Mouse (Mus musculus) liver (tissue): Measurements from ENCODE around the gene Iah1.

Experiments
- DNase-seq: peaks from one replicate; pipeline ENCODE4 v3.0.0-alpha.2; 2020; ENCODE audit warnings: mixed read lengths

The Iah1 gene

DNA sequence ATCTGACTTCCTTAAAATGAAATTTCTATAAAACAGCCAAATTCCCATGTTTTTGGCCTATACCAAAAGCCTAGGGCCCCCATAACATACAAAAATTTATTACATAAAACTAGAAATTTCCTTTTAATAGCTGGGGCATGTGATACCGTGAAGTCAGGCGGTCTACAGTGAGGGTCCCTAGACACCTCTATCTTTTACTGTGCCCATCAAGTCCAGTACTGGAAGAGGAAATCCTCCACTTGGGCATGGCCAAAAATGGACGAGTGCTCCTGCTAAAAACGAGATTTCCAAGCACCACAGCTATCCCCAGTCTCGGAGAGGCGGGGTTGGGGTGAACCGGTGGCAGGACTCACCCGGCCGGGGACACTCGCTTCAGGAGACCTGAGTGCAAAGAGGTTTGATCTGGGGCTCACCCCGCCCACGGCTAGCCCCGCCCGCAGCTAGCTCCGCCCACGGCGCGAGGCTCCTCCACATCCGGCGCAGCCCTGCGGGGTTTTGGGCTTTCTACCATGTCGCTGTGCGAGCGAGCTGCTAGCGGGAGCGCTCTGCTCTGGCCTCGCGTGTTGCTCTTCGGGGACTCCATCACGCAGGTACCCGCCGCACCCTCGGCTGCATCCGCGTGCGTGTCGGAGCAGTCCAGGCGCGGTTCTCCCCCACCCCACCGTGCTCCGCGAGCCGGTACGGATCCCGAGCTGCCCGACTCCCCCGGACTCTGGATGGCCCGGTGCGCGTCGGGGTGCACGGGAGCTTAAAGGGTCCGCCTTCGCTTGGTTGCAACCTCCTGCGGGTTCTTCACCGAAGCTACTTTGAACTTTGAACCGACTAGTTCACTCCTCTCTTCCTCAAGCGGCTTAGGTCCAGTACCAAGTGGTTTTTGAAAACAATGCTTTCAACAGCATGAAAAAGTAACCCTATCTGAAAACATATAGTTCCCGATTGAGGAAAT lies at the start of gene Iah1:
TSS of gene Iah1 (plus strand) at position 467 of the 946 bp plus-strand sequence.
- peak; percentile 93 for DNase-seq

DNA sequence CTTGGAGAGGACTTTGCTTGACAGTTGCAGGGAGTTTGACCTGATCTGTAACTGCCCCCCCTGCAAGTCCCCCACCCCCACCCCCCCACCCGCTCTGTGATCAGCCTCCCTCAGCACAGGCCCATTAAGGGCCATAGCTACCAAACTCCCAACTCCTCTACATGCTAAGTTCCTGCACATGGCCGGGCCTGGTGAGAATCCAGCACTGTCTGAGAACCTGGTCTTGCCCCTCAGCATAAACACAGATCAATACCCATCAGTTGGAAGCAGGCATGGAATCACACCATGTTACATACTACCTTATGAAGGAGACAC lies 49.4 kb upstream of the Iah1 start:
- no peak for DNase-seq

DNA sequence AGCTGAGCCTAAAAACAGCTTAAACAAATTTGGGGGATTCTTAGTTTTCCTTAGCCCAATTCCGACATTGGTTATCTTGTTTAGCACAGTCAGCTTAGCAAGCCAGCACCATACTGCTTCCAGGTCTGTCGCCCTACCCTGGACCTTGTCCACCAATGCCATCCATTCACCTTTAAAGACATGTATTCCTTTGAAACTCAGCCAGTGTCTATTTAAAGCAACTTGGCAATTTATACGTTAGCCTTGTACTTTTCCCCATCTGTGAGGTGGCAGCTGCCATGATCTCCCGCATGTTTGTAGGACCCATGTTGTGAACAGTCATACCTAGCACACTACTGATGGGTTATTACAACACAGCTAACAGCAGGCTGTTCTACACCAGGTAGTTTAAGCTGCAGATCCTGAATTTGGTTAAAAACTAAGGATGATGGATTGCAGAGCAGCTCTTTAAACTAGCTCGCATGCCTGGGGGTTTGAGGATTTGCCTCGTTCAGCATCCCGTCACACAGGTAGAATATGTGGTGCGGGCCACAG lies 48.0 kb upstream of the Iah1 start:
- DNase-seq, result no peak

DNA sequence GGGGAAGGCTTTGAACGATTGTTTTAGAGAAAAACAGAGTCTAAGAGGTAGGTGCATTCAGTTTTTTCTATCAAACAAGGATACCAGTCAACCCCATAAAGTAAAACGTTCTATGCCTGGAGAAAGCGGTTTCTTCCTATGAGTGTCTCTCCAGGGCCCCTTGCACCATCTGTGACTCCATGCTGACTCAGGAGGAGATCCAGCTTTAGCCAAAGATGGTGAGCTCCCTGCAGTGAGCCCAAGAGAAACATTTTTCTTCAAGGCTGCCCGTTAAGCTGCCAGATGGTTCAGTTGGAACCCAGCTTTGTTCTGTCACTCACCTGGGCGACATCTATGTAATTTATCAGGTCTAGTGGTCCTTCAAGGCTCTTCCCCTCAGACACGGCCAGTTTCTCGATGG lies 41.7 kb upstream of the Iah1 start:
- no peak for DNase-seq

DNA sequence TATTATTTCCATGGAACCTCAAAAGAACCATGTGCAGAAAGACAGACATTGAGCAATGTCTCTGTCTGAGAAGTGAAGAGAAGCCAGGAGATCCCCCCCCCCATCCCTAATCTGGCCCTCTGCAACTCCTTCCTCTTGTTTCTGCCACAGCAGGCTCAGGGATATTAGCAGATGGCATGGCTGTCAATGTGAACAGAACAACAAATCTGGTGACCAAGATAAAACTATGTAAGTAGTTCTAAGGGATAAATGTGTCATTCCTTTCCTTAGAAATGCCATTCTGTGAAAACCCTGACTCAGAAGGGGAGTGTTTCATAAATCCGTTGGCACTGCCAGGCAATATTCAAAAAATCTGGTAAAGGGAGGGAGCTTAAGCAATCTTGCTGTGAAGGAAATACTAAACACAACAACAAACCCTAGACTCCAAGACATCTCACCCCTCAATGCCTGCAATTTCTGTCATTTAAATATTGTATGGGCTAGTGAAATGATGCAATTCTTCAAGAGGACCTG lies 38.8 kb upstream of the Iah1 start:
- DNase-seq, result no peak

DNA sequence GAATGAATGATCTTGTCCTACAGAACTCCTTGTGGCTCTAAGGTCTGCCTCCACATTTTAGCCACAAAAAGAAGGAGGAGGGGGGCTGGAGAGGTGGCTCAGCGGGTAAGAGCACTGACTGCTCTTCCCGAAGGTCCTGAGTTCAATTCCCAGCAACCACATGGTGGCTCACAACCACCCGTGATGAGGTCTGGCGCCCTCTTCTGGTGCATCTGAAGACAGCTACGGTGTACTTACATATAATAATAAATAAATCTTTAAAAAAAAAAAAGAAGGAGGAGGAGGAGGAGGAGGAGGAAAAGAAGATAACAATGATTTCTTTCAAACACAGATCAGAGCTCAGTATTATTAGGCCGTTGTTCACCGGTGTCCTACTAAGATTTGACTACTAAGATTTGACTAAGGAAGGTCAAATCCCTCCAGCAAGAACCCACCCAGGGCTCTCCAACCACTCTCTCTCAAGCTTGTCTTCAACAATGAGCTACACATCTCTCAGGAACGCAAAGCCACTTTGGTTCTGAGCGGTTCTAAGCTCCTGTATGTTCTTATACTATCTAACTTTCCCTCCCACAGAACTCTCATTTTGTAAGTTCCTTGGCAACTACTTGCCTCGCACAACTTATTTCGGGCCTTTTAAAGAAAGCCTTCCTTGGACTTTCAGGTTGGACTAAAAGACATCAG lies 31.3 kb upstream of the Iah1 start, which contains the start of gene Cpsf3:
TSS of gene Cpsf3 (plus strand) at position 631 of the 681 bp plus-strand sequence.
- no peak for DNase-seq

DNA sequence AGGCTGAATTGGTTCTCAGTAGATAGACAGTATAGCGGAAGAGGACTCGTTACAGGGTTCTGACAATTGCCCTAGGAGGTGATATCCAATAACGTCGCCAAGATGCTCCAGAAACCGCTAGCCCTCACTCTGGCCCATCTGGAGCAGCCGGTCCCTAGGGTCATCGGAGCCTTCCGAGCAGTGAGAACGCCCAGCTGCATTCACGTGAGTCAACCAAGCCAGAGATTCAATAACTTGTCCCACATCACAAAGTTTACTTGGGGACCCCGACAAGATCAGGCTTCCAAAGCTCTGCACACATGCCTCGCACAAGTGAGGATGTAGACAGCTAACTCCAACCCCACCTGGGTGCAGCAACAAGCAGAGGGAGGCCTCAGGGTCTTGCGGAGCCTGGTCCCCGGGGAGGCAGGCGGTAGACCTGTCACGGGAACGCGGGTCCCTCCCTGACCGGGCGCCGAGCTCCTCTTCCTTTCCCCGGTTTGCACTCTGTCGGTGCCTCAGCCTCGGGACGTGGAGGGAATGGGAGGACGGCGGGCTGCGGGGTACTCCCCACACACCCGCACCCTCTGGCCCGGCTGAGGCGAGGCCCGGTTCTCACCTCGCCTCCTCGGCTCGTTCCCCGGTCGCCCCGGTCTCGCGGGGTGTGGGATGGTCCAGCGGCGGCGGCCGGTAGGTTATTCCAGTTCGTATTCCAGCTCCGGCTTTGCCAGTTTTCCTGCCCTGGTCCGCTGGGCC lies 30.5 kb upstream of the Iah1 start:
- no peak for DNase-seq

DNA sequence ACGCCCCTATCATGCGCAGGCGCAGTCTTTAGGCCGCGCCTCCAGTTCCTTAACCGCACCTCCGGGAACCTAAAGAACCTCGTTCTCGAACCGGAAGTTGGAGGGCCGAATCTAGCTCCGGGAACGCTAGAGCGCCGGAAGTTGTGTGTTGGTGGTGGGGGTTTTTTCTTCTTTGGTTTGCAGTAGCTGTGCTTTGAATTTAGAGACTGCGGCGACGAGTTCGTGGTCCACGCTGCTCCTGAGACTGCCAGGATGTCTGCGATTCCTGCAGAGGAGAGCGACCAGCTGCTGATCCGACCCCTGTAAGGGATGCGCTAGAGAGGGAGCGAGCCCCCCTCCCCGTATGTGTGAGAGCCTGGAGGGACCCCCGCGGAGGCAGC lies 30.0 kb upstream of the Iah1 start, which contains the start of gene Itgb1bp1:
TSS of gene Itgb1bp1 (minus strand) at position 42 of the 380 bp plus-strand sequence.
- peak; percentile 98 for DNase-seq

DNA sequence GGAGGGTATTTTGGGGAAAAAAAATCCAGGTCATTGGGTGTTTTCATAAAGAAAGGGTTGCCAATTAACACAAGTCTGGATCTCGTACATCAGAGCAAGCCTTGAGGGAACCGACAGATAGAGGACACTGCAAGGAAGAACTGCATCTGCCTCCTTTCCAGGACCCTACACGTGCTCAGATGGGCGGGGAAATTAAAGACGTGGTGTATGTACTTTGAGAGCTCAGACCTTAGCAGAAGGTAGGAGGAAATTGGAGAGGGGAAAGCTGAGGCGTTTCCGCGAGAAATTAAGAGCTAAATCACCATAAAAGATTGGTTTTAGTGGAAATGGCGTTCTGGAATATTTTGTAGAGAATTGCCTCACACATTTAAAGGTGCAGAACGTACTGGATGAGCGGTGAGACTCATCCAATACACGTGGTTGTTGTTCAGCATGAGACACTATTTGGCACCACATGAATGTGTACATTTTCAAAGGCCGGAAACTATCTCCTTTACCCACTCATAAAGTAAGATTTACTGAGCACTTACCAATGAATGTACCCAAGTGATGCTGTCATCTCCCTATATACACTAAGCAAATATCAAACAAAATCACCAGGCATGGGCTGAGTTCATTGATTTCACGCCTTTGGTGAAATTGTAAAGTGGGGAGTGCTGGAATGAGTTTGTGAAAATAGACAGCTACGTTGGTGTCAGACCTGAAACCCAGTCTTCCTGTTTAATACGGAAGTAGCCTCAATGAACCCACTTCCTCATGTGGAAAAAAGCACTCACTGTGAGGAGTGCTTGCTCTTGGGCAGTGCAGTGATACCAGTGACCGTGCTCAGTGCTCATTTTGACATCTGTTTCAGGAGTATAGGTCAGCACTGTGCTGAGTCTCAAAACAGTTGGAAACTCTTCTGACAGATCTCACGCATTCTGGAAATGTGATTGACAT lies 29.2 kb upstream of the Iah1 start:
- DNase-seq, result peak; percentile 33

DNA sequence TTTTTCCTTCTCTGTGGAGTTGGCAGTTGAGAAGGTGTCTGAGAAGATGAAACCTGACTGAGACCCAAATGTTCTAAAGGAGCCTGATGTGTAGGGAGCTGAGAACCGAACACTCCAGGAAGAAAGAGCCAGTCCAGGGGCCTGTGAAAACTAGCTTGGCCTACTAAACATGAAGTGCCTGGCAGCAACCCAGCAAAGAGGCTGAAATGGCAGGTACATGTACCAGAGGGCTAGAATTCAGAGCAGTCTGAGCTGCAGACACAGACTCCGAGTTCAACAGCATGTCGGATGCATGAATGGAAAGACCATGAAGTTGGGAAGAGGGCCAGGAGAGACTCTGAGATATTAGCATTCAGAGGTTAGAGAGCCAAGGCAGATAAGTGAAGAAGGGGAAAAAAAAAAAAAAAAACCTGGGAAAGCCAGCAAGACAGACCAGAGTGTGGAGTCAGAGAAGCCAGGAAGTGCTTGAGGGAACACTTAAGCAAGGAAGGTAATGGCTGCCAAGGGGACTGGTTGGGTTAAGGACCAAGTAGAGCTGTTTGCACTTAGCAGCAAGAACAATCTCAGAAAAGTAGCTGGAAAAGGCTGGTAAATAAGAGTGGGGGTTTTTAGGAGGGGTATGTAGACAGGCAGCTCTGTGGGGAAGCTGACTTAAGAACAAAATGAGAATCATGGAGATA lies 27.3 kb upstream of the Iah1 start:
- no peak for DNase-seq

DNA sequence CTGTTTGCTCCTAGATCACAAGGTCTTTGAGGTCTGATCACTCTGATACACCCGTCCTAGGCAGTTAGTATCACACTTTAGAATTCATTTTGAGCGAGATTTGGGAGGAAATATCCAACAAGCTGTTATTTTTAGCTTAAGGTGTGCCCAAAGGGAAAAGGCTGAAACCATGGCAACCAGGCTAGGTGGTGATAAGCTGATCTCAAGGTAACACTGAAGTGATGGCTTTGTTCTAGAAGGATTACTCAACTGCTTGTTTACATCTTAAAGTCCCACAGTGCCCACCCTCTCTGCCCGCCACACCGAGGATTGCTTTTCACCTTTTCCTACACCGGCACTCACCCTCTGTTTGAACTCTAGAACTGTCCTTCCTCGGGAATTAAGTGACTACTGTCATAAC lies 26.5 kb upstream of the Iah1 start:
- DNase-seq, result no peak

DNA sequence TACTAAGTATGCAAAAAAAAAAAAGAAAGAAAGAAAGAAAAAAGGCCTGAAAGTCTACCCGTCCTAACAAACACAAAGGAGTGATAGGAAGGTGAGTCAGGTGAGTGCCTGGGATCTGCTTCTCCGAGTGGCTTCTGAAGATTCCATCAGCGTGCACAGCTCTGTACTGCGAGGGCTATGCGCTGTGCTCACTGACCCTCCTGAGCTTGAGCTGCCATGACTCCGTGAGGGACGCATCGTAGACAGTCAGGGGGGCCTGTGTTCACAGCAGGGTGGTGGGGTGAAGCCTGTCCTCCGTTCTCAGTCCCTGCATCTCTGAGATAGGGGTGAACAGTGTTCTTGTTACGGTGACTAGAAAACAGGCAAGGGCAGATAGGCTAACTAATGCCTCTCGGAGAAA lies 17.3 kb upstream of the Iah1 start:
- DNase-seq, result no peak

DNA sequence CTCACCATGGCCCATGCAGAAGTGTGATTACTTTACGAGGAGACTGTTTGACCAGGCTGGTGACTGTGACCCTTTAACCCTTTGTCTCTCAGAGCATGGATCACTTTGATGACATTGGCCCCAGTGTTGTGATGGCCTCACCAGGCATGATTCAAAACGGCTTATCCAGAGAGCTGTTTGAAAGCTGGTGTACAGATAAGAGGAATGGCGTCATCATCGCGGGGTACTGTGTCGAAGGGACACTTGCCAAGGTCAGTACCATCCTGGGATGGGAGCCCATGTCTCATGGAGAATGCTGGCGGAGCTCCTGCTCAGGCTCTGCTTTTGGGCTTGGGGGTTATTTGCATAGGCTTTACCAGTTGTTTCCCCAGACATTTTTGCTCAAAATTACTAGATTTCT lies 14.9 kb upstream of the Iah1 start:
- no peak for DNase-seq

DNA sequence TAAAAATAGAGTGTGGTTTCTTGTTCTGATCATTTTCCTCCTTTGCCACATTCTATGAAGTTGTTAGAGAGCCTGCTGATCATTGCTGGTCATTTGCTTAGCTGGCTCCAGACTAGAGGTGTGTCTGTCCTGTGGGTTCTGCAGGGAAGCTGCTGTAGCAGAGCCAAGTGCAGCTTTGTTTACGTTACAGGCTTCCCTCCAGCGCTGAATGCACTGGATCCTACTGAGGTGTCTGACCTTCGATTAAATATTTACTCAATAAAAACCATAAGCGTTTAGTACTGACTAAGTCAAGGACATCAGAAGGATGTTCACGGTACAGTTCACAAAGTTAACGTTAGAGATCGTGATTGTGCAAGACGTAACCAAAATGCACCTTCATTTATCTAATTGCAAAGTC lies 14.3 kb upstream of the Iah1 start:
- no peak for DNase-seq

DNA sequence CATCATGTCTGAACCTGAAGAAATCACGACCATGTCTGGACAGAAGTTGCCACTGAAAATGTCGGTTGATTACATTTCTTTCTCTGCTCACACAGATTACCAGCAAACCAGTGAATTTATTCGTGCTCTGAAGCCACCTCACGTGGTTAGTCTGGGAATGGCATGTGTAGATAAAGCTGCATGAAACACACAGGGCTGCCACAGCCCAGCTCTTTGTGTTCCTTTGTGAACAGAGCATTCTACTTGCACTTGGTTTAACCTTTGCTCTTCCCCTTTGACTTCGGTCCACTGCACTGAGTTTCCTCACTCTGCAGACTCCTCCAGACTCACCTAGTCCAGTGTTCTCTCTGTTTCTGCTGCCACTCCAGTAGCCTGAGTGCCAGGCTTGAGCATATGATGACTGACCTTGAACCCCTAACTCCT lies 13.8 kb upstream of the Iah1 start:
- DNase-seq, result no peak

DNA sequence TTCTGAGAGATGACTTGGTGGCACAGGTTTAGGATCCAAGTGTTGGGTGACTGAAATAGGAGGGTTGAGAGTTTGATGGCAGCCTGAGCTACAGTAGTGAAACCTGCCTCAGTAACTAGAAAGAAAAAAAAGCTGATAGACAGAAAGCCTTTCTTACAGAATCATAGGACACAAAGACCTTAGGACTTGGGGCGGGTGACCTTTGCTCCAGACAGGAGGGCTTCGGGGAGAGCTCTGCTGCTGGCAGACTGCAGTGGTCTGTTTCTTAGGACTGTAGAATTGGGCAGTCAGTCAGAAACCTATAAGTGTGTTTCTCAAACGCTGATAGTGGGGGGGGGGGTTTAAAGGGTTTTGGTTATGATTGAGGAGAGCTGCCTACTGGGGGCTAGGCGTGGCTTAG lies 10.4 kb upstream of the Iah1 start:
- DNase-seq, result no peak

DNA sequence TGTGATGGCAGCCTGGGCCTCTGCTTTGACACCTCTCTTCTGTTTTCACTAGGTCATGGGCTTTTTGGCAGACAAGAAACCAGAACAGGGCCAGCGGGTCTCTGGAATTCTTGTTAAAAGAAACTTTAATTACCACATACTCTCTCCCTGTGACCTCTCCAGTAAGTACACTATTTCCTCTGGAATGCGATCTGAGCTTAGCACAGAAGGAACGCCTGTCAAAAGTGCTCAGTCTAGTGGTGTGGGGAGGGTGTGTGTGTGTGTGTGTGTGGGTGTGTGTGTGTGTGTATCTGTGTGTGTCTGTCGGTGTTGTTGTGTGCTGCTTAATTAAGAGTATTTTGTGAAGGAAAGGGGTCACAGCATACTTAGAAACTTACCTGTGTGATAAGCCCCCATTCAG lies 9.5 kb upstream of the Iah1 start:
- no peak for DNase-seq

DNA sequence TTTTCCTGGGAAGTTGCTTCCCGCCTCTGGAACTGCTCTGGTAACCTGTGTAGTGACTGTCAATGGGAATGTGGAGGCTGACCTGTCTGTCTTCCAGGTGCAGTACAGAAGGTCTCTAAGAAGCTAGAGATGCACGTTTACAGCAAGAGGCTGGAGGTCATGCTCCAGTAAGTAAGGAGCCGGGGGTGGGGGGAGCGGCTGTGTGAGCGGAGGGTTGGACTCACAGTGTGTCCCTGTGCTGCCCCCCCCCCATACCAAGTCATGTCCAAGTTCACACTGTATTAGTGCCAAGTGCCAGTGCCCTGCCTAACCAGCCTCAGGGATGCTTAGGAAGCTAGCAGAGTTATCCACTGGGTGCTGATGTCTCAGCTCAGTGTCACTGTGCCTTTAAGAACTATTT lies 4.0 kb upstream of the Iah1 start:
- no peak for DNase-seq

DNA sequence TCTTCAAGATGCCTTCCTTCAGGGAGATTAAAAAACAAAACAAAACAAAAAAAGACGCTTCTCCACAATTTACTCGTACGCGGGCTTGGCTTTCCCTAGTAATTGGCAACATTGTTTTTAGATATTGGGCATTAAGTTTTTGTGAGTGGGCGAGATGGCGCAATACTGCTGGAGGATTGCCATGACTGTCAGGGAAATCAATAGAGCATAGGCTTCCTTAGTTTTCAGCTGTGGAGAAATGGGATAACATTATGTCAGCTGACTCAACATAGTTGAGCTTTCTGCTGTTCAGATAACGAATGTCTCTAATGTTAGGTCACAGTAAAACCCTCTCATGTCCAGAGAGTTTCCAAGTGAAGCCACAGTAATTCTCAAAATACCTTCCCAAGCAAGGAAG lies 678 bp downstream of the Iah1 start:
- no peak for DNase-seq

DNA sequence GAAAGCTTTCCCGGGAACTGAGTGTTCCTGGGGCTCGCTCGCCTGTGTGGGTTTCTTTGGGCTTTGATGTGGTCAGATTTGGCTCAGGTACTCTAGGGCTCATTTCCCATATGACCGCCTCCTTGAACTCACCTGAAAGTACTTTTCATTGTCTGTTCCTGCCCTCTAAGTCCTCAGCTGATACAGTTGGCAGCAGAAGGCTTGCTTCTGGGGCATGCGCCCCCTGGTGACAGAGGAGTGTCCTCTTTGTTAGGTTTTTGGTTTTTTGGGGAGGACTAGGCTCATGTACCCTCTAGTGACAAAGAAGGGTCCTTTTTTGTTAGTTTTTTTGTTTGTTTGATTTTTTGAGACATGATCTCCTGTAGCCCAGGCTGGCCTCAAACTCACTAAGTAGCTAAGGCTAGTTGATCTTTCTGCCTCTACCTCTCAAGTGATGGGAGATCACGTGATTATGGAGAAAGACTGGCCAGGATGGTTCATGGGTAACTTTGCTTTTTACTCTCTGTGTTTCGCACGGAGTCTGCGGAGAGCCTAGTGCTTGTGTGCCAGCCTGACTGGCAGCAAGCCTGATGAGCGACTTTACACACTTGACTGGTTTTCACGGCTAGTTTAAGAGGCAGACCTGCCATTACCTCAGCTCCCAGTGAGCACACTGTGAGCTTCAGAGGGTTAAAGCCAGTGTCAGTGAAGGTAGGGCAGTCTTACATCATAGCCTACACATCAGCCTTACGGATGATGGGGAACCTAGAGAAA lies 2.1 kb downstream of the Iah1 start:
- DNase-seq, result peak; percentile 77

DNA sequence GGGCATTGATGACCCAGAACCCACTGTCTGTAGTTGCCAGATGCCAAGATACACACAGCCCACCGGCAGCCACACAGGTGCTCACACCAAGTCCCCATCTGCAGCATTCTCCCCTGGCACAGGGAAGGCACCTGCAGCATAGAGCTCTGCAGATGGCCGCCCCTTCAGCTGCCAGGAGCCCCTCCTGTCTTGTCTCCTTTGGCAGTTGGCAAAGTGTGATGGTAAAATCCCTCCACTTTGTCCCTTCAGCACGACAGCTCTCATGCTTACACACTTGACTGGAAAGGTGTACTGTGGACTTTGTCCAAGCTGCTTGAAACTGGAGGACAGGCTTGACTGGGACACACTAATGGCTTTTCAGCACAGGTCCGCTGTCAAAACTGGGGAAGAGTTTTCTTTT lies 4.1 kb downstream of the Iah1 start:
- DNase-seq, result no peak
